Mouse (Mus musculus): Measurements from ENCODE around the gene Ltbp4.

The Ltbp4 gene

DNA sequence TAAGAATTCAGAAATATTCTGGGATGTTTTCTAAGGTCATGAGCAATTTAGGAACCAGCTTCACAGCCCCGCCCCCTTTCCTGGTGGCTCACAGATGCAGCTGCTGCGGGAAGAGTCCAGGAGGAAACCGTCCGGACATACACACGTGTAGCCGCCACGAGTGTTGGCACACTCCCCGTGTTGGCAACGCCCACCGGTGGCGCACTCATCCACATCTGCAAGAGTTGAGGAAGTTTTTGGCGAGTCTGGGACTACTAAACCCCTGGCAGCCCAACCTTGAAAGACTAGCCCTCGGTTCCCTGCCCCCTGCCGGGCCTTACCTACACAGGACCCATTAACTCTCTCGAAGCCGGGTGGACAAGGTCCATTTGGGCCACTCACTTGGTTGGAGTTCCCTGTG, 8.8 kb downstream of the Ltbp4 start:
- no peak for DNase-seq (ENCODE audit: low spot score in 2 of 2)

DNA sequence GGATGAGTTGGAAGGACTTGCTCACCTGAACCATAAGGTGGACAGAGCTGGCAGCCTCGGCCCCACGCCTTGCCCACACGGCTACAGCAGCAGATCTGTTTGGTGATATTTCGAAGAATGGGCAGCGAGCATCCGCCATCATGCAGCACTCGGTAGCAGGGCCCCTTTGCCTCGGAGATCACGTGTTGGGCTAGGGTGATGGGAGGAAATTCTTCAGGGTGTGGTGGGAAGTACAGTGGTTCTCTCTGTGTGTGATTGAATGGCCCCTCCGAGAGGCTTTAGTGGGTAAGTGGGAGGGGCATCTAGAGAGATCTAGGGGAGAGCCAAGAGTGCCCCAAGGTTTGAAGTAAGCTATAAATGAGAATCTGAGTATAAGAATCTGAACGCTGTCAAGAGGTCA, 9.3 kb downstream of the Ltbp4 start:
- no peak for DNase-seq (ENCODE audit: low spot score in 2 of 2)

DNA sequence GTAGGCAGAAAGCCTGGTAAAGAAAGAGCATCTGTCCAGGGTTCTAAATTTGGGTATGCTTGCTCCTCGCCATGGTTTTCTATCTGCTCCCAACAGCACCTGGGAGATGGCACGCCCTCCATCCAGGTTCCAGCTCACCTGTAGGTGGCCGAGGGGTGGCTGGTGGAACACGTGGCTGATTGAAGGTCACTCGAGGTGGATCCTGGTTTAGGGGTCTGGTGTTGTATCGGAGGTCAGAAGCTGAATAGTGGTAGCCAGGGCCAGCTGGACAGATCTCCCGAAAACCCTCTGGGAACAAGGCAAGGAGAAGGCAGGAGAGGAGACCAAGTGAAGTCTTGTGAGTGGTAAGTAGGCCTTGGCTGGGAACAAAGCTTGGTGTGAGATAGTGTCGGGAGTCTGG, 10.0 kb downstream of the Ltbp4 start:
- DNase-seq (ENCODE audit: low spot score in 2 of 2): no peak

DNA sequence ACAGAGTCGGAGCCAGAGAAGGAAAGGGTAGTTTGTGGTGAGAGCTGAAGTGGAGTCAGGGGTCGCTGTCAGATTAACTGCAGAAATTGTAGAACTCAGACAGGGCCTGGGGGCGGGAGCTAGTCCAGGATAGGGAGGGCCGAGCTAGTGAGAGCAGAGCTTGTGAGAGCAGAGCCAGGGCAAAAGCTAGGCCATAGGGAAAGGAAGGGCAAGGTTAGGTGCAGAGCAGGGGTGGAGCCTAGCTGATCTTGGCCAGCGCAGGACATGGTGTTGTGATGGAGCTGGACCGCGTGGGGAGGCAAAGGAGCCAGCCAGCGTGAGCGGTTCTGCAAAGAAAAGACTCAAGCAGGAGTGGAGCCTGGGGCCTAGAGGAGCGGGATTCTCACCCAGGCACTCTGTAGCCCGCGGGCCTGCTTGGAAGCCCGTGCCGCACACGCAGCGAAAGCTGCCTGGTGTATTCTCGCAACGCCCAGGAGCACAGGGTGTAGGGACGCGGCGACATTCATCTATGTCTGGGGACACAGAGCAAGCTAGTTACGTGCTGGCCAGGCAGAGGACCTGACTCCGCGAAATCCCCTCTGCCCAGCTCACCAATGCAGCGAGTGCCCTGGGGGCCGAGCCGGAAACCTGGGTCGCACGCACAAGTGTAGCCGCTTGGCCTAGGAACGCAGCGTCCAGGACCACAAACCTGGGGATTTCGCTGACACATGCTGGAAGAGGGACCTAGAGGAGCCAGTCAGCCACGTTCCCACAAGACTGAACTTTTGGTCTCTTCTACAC, 11.2 kb downstream of the Ltbp4 start:
- DNase-seq (ENCODE audit: low spot score in 2 of 2): no peak

DNA sequence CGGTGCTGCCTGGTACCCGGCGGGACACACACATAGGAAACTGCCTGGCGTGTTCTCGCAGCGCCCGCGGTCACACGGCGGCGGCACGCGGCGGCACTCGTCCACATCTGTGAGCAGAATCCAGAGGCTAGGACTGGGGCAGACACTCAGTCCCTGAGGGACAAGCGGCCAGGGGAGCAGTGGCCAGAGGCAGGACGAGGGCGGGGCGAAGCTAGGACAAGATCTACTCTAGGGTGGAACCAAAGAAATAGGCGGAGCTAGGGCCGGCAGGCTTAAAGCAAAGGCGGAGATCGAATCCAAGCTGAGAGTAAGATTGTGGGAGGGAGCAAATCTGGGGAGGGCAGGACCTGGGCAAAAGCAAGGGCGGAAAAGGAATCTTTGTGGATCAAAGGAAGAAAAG, 11.8 kb downstream of the Ltbp4 start:
- no peak for DNase-seq (ENCODE audit: low spot score in 2 of 2)

DNA sequence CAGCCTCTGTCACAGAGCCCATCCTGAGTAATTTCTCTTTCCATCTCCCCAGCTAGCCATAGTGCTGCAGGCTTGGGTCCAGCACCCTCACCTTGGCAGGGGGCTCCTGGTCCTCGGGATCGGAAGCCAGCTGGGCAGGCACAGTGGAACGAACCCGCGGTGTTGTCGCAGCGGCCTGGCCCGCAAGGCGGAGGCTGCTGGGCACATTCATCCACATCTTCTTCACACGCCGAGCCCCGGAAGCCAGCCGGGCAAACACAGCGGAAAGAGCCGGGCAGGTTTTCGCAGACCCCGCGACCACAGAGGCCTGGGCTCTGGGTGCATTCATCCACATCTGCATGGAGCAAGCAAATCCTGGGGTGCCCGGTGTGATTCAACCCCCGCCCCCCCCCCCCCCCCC, 12.6 kb downstream of the Ltbp4 start:
- DNase-seq (ENCODE audit: low spot score in 2 of 2): no peak

DNA sequence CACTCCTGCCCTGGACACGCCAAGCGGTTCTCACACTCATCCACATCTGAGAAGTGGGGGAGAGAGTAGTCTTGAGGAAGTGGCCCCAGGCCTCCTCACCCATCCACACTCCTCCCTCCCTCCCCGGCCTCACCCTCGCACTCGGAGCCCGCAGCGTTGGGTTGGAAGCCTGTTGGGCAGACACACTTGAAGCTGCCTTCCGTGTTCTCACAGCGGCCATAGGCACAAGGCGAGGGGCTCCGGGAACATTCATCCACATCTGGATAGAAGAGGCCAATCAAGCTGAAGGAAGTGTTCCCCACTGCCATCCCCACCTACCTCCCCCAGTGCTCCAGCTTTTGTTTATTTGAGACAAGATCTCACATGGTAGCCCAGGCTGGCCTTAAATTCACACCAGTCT, 13.3 kb downstream of the Ltbp4 start:
- DNase-seq (ENCODE audit: low spot score in 2 of 2): no peak

DNA sequence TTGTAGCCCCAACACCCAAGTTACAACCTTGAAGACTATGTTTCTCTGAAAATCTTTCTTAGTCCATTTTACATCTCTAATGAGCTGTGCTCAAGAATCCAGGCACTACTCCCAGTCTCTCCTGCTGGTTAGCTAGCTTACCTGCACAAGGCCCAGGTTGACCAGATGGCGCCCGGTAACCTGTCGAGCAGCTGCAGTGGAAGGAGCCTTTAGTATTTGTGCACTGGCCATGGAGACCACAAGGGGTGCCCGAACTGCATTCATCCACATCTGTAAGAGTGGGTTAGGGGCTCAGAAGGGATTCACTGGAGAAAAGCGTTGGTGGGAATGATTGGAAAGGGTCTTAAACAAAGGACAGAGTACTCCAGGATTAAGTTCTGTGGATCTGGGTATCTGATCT, 14.5 kb downstream of the Ltbp4 start:
- DNase-seq (ENCODE audit: low spot score in 2 of 2): no peak

DNA sequence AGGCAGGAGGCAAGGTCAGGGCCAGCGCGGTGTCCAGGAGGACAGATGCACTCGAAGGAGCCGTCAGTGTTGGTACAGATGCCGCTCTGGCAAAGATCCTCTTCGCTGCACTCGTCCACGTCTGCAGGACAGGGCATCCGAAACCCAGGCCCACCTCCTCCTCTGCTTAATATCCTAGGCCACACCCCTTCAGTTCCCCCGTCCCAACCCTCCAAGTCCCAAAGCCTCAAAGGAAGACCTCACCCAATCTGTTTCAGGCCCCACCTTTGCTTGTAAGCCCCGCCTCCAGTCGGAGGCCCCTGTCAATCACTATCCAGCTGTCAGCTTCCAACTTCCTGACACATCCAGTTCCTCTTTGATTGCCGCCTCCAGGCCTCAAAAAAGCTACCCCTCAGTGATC, 15.2 kb downstream of the Ltbp4 start:
- DNase-seq (ENCODE audit: low spot score in 2 of 2): no peak

DNA sequence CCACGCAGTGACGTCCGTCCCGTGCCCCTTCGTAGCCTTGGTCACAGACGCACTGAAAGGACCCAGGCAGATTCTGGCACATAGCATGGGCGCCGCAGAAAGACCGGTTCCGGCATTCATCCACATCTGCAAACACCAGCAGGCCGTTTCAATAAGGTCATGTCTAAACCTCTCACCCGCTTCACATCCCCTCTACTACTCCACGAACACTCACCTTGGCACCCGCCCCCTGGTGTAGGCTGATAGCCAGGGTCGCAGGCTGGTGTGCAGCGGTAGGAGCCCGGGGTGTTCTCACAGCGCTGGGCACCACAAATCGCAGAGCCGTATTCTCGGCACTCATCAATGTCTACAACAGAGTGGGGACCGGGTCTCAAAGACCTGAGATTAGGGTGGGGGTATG, 18.1 kb downstream of the Ltbp4 start:
- no peak for DNase-seq (ENCODE audit: low spot score in 2 of 2)

DNA sequence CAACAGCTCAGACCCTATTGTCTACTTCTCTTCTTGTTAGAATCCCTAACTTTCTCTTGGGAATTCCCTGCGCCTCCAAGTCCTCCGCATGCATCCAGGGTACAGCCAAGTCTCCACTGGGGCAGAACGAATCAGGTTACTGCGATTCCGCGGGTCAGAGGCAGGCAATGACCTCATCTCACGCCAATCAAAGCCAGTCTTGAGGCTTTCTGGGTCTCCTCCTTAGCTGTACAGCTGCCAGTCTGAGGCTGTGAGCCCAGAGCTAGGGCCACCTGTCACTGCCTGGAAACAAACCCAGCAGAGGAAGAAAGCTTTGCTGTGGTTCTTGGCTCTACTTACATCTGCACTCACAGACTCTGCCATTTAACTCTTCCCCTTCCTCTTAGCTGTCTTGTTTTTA, 21.5 kb downstream of the Ltbp4 start:
- DNase-seq (ENCODE audit: low spot score in 2 of 2): peak; percentile 72 to 83

DNA sequence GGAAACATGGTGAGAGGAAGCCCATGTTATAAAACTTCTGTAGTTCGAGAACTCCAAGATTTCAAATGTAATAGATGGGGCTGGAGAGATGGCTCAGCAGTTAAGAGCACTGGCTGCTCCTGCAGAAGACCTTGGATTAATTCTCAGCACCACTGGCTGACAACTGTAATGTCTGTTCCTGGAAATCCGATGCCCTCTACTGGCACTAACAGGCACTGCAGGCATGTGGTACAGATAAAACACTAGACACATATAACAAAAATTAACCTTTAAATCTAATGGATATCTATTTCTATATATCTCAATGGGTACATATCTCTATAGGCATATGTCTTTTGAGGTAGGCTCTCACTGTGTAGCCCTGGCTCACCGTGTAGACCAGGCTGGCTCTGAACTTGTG, 23.1 kb downstream of the Ltbp4 start:
- no peak for DNase-seq (ENCODE audit: low spot score in 2 of 2)

DNA sequence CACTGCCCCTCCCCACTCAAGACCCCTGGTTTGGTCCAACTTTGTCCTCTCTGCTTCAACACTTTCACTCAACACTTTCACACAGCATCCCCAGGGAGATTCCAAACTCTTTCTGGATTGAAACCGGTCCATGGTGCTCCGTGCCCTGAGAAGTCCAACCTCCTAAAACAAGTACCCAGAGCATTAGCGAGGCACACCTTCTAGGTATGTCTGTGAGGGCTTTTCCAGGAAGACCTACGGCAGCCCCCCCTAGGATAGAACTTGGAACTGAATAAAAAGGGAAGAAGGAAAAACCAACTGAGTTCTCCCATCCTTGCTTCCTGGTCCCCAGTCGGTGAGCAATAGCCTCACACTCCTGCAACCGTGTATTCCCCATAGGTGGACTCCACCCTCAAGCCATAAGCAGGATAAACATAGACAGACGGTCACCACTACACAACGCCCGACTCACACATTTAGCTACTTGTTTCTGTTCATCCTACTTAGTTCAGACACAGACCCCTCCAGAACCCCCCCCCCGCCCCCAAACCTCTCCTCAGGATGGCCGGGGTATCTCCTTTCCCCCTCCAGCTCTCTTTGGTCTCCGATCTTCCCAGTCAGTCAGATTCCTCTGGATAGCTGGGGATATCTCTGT, 25.7 kb downstream of the Ltbp4 start:
- DNase-seq (ENCODE audit: low spot score in 2 of 2): no peak

DNA sequence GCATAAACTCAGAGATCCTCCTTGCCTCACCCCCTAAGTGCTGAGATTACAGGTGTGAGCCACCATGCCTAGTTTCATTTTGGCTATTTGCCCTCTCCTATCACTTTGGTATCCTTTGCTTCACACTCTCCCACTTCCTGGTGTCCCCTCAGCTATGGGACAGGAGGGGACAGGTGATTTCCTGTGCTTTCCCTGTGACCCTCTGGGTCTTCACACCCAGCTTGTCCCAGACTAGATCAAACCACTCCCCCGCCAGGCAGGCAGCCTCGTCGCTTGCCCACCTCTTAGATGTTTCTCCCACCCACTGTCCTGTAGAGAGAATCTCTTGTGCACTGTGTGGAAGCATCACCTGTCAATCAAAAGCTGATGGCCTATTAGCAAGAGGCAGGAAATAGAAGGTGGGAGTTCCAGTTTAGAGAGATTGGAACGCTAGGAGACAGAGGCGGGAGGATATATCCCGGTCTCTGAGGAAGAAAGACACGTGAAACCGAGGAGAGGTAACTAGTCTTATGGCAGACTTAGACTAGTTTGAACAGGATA, 26.4 kb downstream of the Ltbp4 start:
- no peak for DNase-seq (ENCODE audit: low spot score in 2 of 2)

DNA sequence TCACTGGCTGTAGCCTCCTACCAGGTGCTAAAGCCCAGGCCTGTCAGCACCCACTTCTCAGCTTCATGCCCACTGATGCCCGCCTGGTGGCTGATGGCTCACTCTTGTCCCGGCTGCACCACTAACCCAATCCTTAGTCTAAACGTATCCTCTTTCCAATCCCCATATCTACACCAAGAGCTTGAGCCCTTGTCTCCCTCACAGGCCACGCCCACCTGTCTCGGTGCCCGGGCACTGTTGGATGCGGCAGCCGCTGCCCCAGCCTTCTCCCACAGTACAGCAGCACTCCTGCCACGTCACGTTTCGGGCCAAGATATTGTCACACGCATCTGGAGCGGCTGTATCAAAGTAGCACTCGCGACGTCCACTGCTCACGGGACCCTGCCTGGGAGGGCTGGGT, 27.2 kb downstream of the Ltbp4 start:
- DNase-seq (ENCODE audit: low spot score in 2 of 2): peak in 1 of 2 experiments; percentile 57

DNA sequence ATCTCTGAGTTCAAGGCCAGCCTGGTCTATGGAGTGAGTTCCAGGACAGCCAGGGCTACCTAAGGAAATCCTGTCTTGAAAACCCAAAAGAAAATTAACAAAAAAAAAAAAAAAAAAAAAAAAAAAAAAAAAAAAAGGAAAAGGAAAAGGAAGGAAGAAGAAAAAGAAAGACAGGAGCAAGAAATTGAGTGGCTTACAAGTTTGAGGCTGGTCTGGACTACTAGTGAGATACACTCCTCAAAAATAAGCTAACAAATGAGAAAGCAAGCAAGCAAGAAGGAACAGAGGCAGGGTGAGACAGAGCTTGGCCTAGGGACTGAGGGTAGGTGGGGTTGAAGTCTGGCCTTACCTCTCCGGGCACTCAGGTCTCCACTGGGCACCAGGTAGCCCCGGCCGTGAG, 27.7 kb downstream of the Ltbp4 start:
- DNase-seq (ENCODE audit: low spot score in 2 of 2): no peak

DNA sequence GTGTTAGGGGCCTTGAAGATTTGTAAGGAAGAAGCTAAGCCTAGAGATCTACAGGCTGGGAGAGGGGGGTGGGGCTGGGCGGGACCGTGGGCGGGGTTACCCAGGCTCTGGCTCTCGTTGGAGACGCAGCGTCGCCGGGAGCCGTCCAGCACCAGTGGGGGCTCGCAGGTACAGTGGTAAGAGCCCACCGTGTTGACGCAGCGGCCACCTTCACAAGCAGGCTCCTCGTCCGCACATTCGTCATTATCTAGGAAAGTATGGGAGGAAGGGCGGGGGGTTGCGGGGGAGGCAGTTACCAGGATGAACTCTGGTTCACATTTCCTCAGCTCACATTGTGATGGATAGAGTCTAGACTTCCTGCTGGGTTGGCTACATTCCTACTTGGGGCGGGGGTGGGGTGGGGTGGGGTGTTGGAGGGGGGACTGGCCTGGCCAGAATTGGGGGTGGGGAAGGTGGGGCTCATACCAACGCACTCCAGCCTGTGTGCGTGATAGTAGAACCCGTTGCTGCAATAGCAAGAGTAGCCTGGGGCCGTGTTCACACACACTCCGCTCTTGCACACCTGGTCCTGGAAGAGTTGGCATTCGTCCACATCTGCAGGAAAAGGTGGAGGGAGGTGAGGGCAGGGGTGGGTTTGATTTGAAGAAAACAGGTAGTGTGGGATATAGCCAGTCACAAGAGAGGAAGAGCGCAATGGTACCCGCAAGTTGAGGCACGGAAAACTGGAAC, 28.5 kb downstream of the Ltbp4 start:
- DNase-seq (ENCODE audit: low spot score in 2 of 2): no peak

DNA sequence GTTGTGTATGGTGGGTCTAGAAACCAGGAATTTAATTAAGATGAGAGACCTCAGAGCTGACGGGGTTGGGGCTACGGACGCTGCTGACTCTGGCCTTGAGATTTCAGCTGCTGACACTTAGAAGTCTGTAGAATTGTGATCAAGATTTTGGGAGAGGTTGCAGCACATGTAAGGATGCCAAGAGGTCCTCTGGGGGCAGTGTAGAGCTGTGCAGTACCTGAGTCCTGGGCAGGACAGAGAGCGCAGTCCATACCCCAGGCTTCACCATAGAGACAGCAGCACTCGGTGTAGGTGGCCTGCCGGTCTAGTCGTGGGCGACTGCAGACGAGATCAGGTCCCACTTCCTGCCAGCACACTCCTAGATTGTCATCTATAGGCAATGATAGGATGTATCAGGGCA, 29.9 kb downstream of the Ltbp4 start:
- no peak for DNase-seq (ENCODE audit: low spot score in 2 of 2)

DNA sequence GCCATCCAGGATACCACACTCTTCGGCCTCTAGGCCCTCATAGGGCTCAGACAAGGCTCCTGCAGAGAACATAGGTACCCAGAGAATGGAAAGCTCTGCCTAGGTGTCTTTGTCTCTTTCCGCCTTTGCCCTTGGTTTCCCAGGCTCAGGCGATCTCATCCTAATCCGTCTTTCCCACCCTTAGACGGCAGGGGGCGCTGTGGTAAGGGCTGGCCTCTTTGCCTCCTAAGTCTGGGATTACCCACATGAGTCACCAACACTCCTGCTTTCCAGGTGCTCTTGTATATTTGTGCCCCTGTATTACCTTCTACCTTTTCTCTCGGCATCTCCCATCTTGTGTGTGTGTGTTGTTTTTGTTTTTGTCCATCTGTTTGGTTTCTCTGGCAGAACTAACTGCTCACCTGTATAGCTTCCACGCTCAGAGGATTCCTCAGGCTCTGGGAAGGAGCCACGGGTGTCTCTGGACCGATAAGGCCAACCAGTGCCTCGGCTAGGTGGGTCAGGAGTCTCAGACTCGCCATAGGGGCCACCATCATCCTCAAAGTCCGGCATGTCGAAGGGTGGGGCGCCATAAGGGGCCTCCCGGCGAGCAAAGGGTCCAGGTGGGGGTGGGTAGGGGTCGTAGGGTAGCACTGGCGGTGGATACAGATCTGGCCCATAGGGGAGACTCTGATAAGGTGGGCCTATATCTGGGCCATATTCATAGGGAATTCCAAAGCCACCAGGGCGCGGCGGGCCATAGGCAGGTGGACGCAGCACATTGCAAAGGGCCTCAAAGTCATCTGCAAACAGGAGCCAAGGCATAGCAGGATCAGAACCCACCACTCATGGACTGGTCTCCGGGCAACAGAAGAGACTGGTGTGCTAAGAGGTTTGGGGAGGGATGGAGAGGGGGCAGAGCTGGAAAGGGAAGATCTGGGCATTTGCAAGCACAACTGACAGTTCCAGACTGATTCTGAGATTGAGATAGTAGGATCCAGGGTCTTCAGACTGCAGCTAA, 31.0 kb downstream of the Ltbp4 start:
- no peak for DNase-seq (ENCODE audit: low spot score in 2 of 2)

DNA sequence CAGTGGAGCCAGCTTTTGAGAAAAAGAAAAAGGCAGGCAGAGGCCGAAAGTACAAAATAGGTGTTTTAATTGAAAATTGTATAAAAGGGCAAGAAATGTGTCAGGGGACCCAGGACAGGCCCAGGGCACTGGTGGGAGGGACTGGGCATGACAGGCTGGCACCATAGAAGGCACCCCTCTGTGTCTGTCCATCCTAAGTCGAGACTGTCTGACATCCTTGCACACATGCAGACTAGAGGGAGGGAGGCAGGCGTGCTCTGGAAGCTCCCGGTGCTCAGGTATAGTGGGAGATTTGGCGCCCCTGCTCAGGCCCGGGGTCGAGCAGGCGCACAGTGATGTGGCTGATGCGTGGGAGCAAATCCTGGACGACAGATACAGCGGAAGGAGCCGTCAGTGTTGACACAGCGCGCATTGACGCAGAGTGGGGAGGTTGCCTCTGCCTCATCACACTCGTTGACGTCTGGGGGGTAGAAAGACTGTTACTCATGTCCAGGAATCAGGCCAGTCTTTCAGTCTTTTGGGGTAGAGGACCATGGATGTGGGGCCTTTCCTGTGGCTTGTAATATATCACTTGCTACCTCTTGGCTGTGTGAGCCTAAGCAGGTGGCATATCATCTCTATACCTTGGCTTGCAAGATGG, 32.3 kb downstream of the Ltbp4 start:
- no peak for DNase-seq (ENCODE audit: low spot score in 2 of 2)

DNA sequence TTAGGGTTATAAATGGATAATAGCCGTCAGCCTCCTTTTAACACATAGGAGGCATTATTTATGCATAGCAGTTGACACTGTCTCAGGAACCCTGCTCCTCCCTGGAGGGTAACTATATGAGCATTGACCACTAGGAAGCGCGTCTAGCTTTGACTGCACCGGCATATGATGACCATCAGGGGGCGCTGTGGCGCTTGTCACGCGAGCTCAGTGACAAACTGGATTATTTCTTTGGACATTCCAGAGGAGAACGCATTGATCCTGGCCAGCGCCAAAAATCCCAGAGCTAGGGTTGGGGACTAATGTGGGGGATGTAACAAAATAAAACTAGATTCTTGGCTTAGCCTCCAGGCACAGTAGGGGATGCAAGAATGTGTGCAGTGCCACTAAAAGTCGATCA, 35.3 kb downstream of the Ltbp4 start:
- peak; percentile 73 to 83 for DNase-seq (ENCODE audit: low spot score in 2 of 2)

Measured in right cerebral cortex, postnatal 10 days (tissue).